Mouse (Mus musculus) cerebellum, postnatal 4 days (tissue): ENCODE results near the gene Rgma.

ENCODE experiments used
- DNase-seq, 2 experiments: peaks; one replicate each; pipeline ENCODE4 v3.0.0; 2022; ENCODE audit warnings: low spot score in 2 of 2, mixed read lengths in 1 of 2

The Rgma gene

GRCm38 (mm10) chr7:73371587-73372321 is 3.6 kb upstream of the Rgma start:
- no peak for DNase-seq

DNA sequence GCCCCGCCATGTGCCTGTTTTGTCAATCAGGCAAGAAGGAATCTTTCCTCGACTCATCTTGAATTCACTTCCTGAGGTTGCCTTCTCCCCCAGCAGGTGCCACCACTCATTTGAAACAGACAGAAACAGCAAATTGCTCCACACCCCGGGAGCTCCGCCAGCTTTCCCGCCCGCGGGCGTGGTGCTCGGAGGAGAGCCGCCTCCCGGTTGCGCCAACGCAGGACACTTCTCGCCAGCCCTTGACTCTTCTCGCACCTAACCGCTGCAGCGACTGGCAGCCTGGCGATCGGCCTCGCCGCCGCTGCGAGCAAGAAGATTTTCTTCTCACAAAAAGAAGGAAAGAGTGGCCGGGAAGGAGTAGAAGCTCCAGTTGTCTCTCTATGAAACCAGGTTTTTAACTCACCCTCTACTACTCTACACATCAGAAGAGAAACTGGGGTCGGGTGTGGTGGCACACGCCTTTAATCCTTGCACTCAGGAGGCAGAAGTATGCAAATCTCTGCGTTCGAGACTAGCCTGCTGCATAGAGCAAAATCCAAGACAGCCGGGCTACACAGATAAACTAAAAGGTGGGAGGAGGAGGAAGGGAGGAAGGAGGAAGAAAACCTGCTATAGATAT is 2.8 kb upstream of the Rgma start:
- peak in 1 of 2 experiments; percentile 59 for DNase-seq

DNA sequence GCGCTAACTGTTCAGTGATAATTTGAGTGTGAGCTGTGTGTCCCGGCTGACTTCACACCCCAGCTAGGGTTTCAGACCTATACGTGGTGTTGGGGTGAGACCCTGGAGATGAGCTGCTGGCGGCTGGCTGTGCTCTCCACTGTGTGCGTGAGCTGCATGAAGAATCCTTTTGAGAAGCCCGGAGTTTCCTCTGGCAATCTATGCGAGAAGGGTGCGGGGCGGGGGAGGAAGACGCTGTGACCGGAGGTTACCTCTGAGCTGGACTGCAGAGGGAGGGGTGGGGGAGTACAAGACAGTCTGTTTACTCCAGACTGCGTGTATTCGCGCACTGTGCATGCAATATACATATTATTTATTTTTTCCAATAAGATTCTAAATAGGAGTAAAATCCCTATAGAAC is 582 bp upstream of the Rgma start:
- peak in 1 of 2 experiments; percentile 64 for DNase-seq

- DNase-seq: peak in 1 of 2 experiments; percentile 73
These were observed 1.0 kb downstream of the Rgma start for GRCm38 (mm10) chr7:73376101-73377001.

GRCm38 (mm10) chr7:73377307-73377706 is 2.0 kb downstream of the Rgma start:
- DNase-seq: no peak

- no peak for DNase-seq
These were observed 2.7 kb downstream of the Rgma start for GRCm38 (mm10) chr7:73378034-73378433.

DNA sequence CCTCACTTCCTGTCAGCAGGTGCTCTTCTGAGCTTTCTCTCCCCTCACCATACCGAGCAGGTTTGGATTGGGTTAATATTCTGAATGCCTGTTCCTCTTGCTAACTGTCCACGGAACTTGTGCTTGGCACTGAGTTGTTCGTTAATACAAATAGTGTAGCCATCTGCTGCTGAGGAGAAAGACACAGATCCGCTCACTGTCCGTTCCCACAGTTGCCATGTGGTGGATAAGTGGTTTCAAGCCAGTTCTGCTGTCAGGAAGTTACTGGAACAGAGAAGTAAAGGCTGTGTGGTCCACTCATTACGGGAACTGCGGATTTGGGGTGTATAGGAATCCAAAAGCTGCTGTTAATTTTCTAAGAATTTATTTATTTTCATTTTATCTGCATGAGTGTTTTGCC is 7.5 kb downstream of the Rgma start:
- DNase-seq: no peak

GRCm38 (mm10) chr7:73388866-73389265 is 13.6 kb downstream of the Rgma start:
- DNase-seq: no peak

- no peak for DNase-seq
These were observed 14.1 kb downstream of the Rgma start for GRCm38 (mm10) chr7:73389419-73389818.

DNA sequence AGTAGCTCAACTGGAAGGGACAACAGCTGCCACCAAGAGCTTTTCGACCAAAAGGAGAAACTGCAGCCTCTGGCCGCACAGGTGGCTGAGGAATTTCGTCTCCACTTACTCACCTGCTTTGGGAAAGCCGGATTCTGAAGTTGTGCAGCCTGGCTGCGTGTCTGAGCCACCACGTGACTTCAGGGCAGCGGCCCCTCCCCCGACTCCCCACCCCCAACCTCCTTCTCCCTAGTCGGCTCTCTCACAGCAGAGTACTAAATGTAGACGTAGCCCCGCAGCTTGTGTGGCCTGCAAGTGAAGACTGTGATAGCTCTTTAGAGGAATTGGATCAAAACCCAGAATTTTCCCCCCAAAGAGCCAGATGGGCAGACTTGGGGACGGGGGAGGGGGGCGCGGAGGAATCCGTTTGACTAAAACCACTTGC is 14.6 kb downstream of the Rgma start:
- no peak for DNase-seq

DNA sequence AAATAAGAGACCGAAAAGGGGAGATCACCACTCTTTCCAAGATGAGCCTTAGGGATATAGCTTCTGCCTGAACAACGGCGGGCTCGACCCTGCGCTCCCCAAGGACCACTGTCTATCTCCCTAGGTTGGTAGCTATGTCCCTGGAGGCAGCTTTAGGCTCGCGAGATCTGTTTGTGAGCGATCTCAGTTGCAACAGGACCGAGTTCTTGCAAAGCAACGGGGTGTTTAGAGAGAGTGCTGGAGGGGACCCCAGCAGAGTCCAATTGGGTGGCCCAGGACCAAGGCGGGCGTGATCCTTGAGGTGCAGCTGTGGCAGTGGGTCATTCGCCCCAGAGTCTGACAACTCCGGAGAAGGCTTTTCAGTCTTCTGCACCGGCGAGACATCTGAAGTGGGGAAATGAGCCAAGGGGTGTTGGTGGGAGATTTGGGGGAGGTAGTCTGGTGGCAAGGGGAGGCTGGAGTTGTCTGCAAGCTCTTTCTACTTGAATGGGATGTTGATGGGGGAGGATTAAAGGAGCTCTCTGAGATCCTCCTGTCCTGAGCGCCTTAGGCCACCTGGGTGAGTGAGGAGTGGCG is 15.2 kb downstream of the Rgma start:
- DNase-seq: no peak

- peak; percentile 54 to 76 for DNase-seq
These were observed 15.8 kb downstream of the Rgma start for GRCm38 (mm10) chr7:73391002-73391517.

- peak in 1 of 2 experiments; percentile 33 for DNase-seq
These were observed 16.4 kb downstream of the Rgma start for GRCm38 (mm10) chr7:73391518-73392321.

- no peak for DNase-seq
These were observed 17.1 kb downstream of the Rgma start for GRCm38 (mm10) chr7:73392359-73392758.

- DNase-seq: peak in 1 of 2 experiments; percentile 19
These were observed 18.2 kb downstream of the Rgma start for GRCm38 (mm10) chr7:73393307-73394012.

- no peak for DNase-seq
These were observed 18.7 kb downstream of the Rgma start for GRCm38 (mm10) chr7:73394013-73394409.

GRCm38 (mm10) chr7:73398319-73398718 is 23.0 kb downstream of the Rgma start:
- no peak for DNase-seq

- DNase-seq: no peak
These were observed 23.6 kb downstream of the Rgma start for GRCm38 (mm10) chr7:73398806-73399442.

GRCm38 (mm10) chr7:73399501-73400044 is 24.3 kb downstream of the Rgma start:
- peak; percentile 57 to 76 for DNase-seq
